Mouse (Mus musculus) heart, embryonic 14.5 days (tissue): ENCODE measurements around the gene Vmn1r53. TPM values are rescaled to one million over a fixed set of nuclear protein-coding genes. Genes with fewer than 3 reads are reported as not detected.
"Not testable (repeated sequence)": the region's sequence is repeated elsewhere in the genome, so short reads cannot be mapped to it uniquely, and the experiment has no call there.

Source experiments
- ATAC-seq: fragments of 200-750 bp; cut with Nextera tagmentation; 2 replicates; pipeline ENCODE4 v1.8.0; 2017; ENCODE audit warnings: low read depth, moderate TSS enrichment; ENCODE audit not compliant: insufficient number of reproducible peaks, insufficient read depth, low FRiP score
- H3K27ac ChIP-seq, 2 experiments: fragments of 200-500 bp in 1 of 2; fragments of 300-500 bp in 1 of 2; sonication (generic) in 1 of 2; replicated peaks in 1 of 2; 2 replicates each; pipeline ENCODE4 v1.5.1; 2012 to 2014; ENCODE audit warnings: low read depth in 2 of 2, low read length in 2 of 2, control low read depth in 1 of 2, mild to moderate bottlenecking in 1 of 2, mixed read lengths in 1 of 2; ENCODE audit not compliant: control insufficient read depth in 1 of 2, insufficient read depth in 1 of 2
- H3K27me3 ChIP-seq: fragments of 300-500 bp; sonication (generic); 2 replicates; pipeline ENCODE4 v1.6.1; 2014; ENCODE audit warnings: mild to moderate bottlenecking, low read length, control low read depth; ENCODE audit not compliant: control insufficient read depth, insufficient read depth
- H3K36me3 ChIP-seq: fragments of 300-500 bp; sonication (generic); 2 replicates; pipeline ENCODE4 v1.6.1; 2014; ENCODE audit warnings: mild to moderate bottlenecking, control low read depth, low read length, mixed read lengths; ENCODE audit not compliant: control insufficient read depth, insufficient read depth
- H3K4me1 ChIP-seq, 2 experiments: fragments of 200-500 bp in 1 of 2; fragments of 300-500 bp in 1 of 2; sonication (generic) in 1 of 2; 2 replicates each; pipeline ENCODE4 v1.6.1; 2012 to 2014; ENCODE audit warnings: low read length in 2 of 2, control low read depth in 1 of 2, mixed read lengths in 1 of 2; ENCODE audit not compliant: control insufficient read depth in 2 of 2, insufficient read depth in 2 of 2
- H3K4me2 ChIP-seq: fragments of 300-500 bp; sonication (generic); 2 replicates; pipeline ENCODE4 v1.6.1; 2014; ENCODE audit warnings: mild to moderate bottlenecking, low read length
- H3K4me3 ChIP-seq, 2 experiments: fragments of 200-500 bp in 1 of 2; fragments of 300-500 bp in 1 of 2; sonication (generic) in 1 of 2; 2 replicates each; pipeline ENCODE4 v1.5.1; 2012 to 2014; ENCODE audit warnings: low read length in 2 of 2, mild to moderate bottlenecking in 2 of 2, control low read depth in 1 of 2, low read depth in 1 of 2, moderate library complexity in 1 of 2; ENCODE audit not compliant: control insufficient read depth in 1 of 2, insufficient read depth in 1 of 2
- H3K9ac ChIP-seq: fragments of 300-500 bp; sonication (generic); 2 replicates; pipeline ENCODE4 v1.6.1; 2014; ENCODE audit warnings: mild to moderate bottlenecking, low read length
- H3K9me3 ChIP-seq: fragments of 300-500 bp; sonication (generic); 2 replicates; pipeline ENCODE4 v1.6.1; 2016; ENCODE audit warnings: low read length, control low read depth; ENCODE audit not compliant: control insufficient read depth
- WGBS: fragments of 180-500 bp; shearing (Covaris S2); extraction: QIAGEN DNeasy Blood & Tissue Kit; methylation state at CpG from one replicate; pipeline ENCODE4 v1.1.7; 2014; 5-methylcytosine and 5-hydroxymethylcytosine counted together
- polyA plus RNA-seq: library from polyadenylated mRNA; unstranded; fragments of >200 nt; fragmentation: Nextera tagmentation; extraction: Ambion mirVana; gene quantifications from 2 replicates; pipeline ENCODE4 v1.2.1, GENCODE M21; 2014

Vmn1r53 gene
- not detected in 2 replicates for polyA plus RNA-seq

GRCm38 (mm10) chr6:90224338-90224737, at the start of gene Vmn1r53:
Gene Vmn1r53 (minus strand): TSS chr6:90224438.
- ATAC-seq: no peak
- Histone ChIP-seq H3K9me3 (peaks cover 12% of the 10 kb centered on the region), H3K4me1 (no peaks in the 10 kb centered on the region), H3K4me2 (no peak within 1 kb of the TSS), H3K27me3 (no peaks in the 10 kb centered on the region), H3K36me3 (no peaks in the 10 kb centered on the region), H3K4me3 (no peak within 1 kb of the TSS), H3K27ac (no peak within 1 kb of the TSS), H3K9ac (no peak within 1 kb of the TSS)
- WGBS: 76% methylated on average over 1 of the region's 1 CpGs

GRCm38 (mm10) chr6:90246000-90246399, 21.8 kb upstream of the Vmn1r53 start, which contains the start of gene Vmn1r54:
Gene Vmn1r54 (plus strand): TSS chr6:90246300.
- H3K9ac ChIP-seq: no peak within 1 kb of the TSS
- no peaks in the 10 kb centered on the region for H3K36me3 ChIP-seq
- no peaks in the 10 kb centered on the region for H3K9me3 ChIP-seq
- H3K4me2 ChIP-seq: no peak within 1 kb of the TSS
- H3K27ac ChIP-seq: no peak within 1 kb of the TSS
- no peak within 1 kb of the TSS for H3K4me3 ChIP-seq
- ATAC-seq: no peak
- WGBS: 39% methylated on average over 1 of the region's 1 CpGs
- no peaks in the 10 kb centered on the region for H3K27me3 ChIP-seq
- no peaks in the 10 kb centered on the region for H3K4me1 ChIP-seq

- H3K36me3 ChIP-seq: no peaks in the 10 kb centered on the region
- WGBS: 71% methylated on average over 3 of the region's 3 CpGs
- no peak overlapping the region for H3K4me2 ChIP-seq
- H3K4me3 ChIP-seq: no peak overlapping the region
- H3K27ac ChIP-seq: no peak overlapping the region
- H3K27me3 ChIP-seq: no peaks in the 10 kb centered on the region
- H3K4me1 ChIP-seq: no peaks in the 10 kb centered on the region
- no peaks in the 10 kb centered on the region for H3K9me3 ChIP-seq
- H3K9ac ChIP-seq: no peak overlapping the region
- ATAC-seq: no peak
Measured at GRCm38 (mm10) chr6:90244019-90244418, 19.8 kb upstream of the Vmn1r53 start.

GRCm38 (mm10) chr6:90232681-90233080, 8.4 kb upstream of the Vmn1r53 start:
- H3K4me3 ChIP-seq: no peak overlapping the region
- WGBS: 53% methylated on average over 27 of the region's 27 CpGs
- no peaks in the 10 kb centered on the region for H3K36me3 ChIP-seq

GRCm38 (mm10) chr6:90232114-90232513, 7.9 kb upstream of the Vmn1r53 start:
- H3K4me2 ChIP-seq, H3K27me3 ChIP-seq, H3K4me1 ChIP-seq, H3K36me3 ChIP-seq, H3K9ac ChIP-seq, ATAC-seq, H3K4me3 ChIP-seq, H3K27ac ChIP-seq: not testable (repeated sequence)
- WGBS: 79% methylated on average over 4 of the region's 4 CpGs
- peaks cover 13% of the 10 kb centered on the region for H3K9me3 ChIP-seq

More at GRCm38 (mm10) chr6:90232681-90233080, 8.4 kb upstream of the Vmn1r53 start:
- no peak overlapping the region for H3K27ac ChIP-seq
- H3K27me3 ChIP-seq: no peaks in the 10 kb centered on the region
- no peak overlapping the region for H3K4me2 ChIP-seq
- ATAC-seq: no peak
- H3K4me1 ChIP-seq: no peaks in the 10 kb centered on the region
- peaks cover 11% of the 10 kb centered on the region; the same call in 1 of the 2 replicates for H3K9me3 ChIP-seq
- no peak overlapping the region for H3K9ac ChIP-seq

- not testable (repeated sequence) for H3K4me3 ChIP-seq, H3K9ac ChIP-seq, H3K4me2 ChIP-seq, H3K9me3 ChIP-seq, H3K27me3 ChIP-seq, H3K36me3 ChIP-seq, ATAC-seq, H3K4me1 ChIP-seq, H3K27ac ChIP-seq
- 69% methylated on average over 1 of the region's 2 CpGs for WGBS
Measured at GRCm38 (mm10) chr6:90202493-90202892, 21.7 kb downstream of the Vmn1r53 start, which contains the start of gene V1ra8. Gene V1ra8 (plus strand): TSS chr6:90202793.

- ATAC-seq: no peak
- no peaks in the 10 kb centered on the region for H3K27me3 ChIP-seq
- no peaks in the 10 kb centered on the region for H3K4me1 ChIP-seq
- no peak within 1 kb of the TSS for H3K27ac ChIP-seq
- H3K4me2 ChIP-seq: no peak within 1 kb of the TSS
- H3K4me3 ChIP-seq: no peak within 1 kb of the TSS
- H3K9me3 ChIP-seq: 0 out of 2 replicates have a peak, but pooled peaks cover 3% of the 10 kb centered on the region
- no peak within 1 kb of the TSS for H3K9ac ChIP-seq
- no peaks in the 10 kb centered on the region for H3K36me3 ChIP-seq
- WGBS: 51% methylated on average over 2 of the region's 2 CpGs
Measured at GRCm38 (mm10) chr6:90174508-90174907, 49.7 kb downstream of the Vmn1r53 start, which contains the start of gene Vmn1r52. Gene Vmn1r52 (plus strand): TSS chr6:90174808.
